Mouse (Mus musculus) kidney, embryonic 14.5 days (tissue): ENCODE data around the gene Sult5a1. TPM values are rescaled to one million over a fixed set of nuclear protein-coding genes. Genes with fewer than 3 reads are reported as not detected.

Experiments used
- ATAC-seq: fragments of 200-750 bp; cut with Nextera tagmentation; 2 replicates; pipeline ENCODE4 v1.8.0; 2017; ENCODE audit warnings: moderate number of reproducible peaks, mild to moderate bottlenecking, moderate TSS enrichment, moderate library complexity; ENCODE audit not compliant: low FRiP score, low TSS enrichment
- H3K27ac ChIP-seq: fragments of 300-500 bp; sonication (generic); 2 replicates; pipeline ENCODE4 v1.5.1; 2014; ENCODE audit warnings: low read depth, mild to moderate bottlenecking, low read length, moderate library complexity, mixed read lengths
- H3K27me3 ChIP-seq: fragments of 300-500 bp; sonication (generic); 2 replicates; pipeline ENCODE4 v1.6.1; 2014; ENCODE audit warnings: mild to moderate bottlenecking, low read length; ENCODE audit not compliant: control insufficient read depth, insufficient read depth
- H3K36me3 ChIP-seq: fragments of 300-500 bp; sonication (generic); 2 replicates; pipeline ENCODE4 v1.6.1; 2014; ENCODE audit warnings: low read length, mixed read lengths; ENCODE audit not compliant: control insufficient read depth, insufficient read depth
- H3K4me1 ChIP-seq: fragments of 300-500 bp; sonication (generic); 2 replicates; pipeline ENCODE4 v1.6.1; 2014; ENCODE audit warnings: low read length, mixed read lengths; ENCODE audit not compliant: control insufficient read depth, insufficient read depth
- H3K4me2 ChIP-seq: fragments of 300-500 bp; sonication (generic); replicated peaks from 2 replicates; pipeline ENCODE4 v1.6.1; 2014; ENCODE audit warnings: low read depth, mild to moderate bottlenecking, low read length
- H3K4me3 ChIP-seq: fragments of 300-500 bp; sonication (generic); 2 replicates; pipeline ENCODE4 v1.5.1; 2014; ENCODE audit warnings: mild to moderate bottlenecking, low read length
- H3K9ac ChIP-seq: fragments of 300-500 bp; sonication (generic); 2 replicates; pipeline ENCODE4 v1.6.1; 2014; ENCODE audit warnings: low read depth, mild to moderate bottlenecking, low read length, moderate library complexity
- H3K9me3 ChIP-seq: fragments of 300-500 bp; sonication (generic); 2 replicates; pipeline ENCODE4 v1.6.1; 2016; ENCODE audit warnings: low read length; ENCODE audit not compliant: control insufficient read depth
- WGBS: fragments of 180-500 bp; shearing (Covaris S2); extraction: QIAGEN DNeasy Blood & Tissue Kit; methylation state at CpG from one replicate; pipeline ENCODE4 v1.1.7; 2014; 5-methylcytosine and 5-hydroxymethylcytosine counted together
- polyA plus RNA-seq: library from polyadenylated mRNA; unstranded; fragments of >200 nt; fragmentation: Nextera tagmentation; extraction: Ambion mirVana; gene quantifications from 2 replicates; pipeline ENCODE4 v1.2.1, GENCODE M21; 2014

Sult5a1 gene
- polyA plus RNA-seq, 1 experiment from 2014 or later, result 8.3 TPM

- peaks cover 19% of the 10 kb centered on the region for H3K4me1 ChIP-seq
- H3K4me2 ChIP-seq, result no peak overlapping the region
- no peak overlapping the region for H3K4me3 ChIP-seq
- WGBS, result 79% methylated on average over 14 of the region's 14 CpGs
- no peaks in the 10 kb centered on the region for H3K9me3 ChIP-seq
- H3K9ac ChIP-seq, result no peak overlapping the region
- H3K27ac ChIP-seq, result peak overlapping the region; percentile 55; the same call in 1 of the 2 replicates
- no peaks in the 10 kb centered on the region for H3K36me3 ChIP-seq
- H3K27me3 ChIP-seq, result no peaks in the 10 kb centered on the region
- ATAC-seq, result no peak
Measured at GRCm38 (mm10) chr8:123141741-123142462, 16.2 kb downstream of the Sult5a1 start.

GRCm38 (mm10) chr8:123138741-123139140 lies 19.4 kb downstream of the Sult5a1 start:
- Histone ChIP-seq H3K4me1 (peaks cover 19% of the 10 kb centered on the region), H3K36me3 (no peaks in the 10 kb centered on the region), H3K9me3 (no peaks in the 10 kb centered on the region), H3K27ac (no peak overlapping the region), H3K27me3 (no peaks in the 10 kb centered on the region), H3K9ac (no peak overlapping the region), H3K4me2 (no peak overlapping the region), H3K4me3 (no peak overlapping the region)
- ATAC-seq, result no peak
- WGBS, result 42% methylated on average over 4 of the region's 4 CpGs

GRCm38 (mm10) chr8:123137645-123138077 lies 20.5 kb downstream of the Sult5a1 start:
- H3K4me3 ChIP-seq, result no peak overlapping the region
- H3K27me3 ChIP-seq, result no peaks in the 10 kb centered on the region
- peak overlapping the region; percentile 2; the same call in 1 of the 2 replicates for H3K9ac ChIP-seq
- peak; percentile 92 for ATAC-seq
- WGBS, result 5% methylated on average over 2 of the region's 2 CpGs
- peaks cover 19% of the 10 kb centered on the region for H3K4me1 ChIP-seq
- H3K9me3 ChIP-seq, result peaks cover 4% of the 10 kb centered on the region; the same call in 1 of the 2 replicates
- H3K27ac ChIP-seq, result peak overlapping the region; percentile 81
- H3K36me3 ChIP-seq, result no peaks in the 10 kb centered on the region
- no peak overlapping the region for H3K4me2 ChIP-seq

- peaks cover 4% of the 10 kb centered on the region; the same call in 1 of the 2 replicates for H3K9me3 ChIP-seq
- no peak overlapping the region for H3K9ac ChIP-seq
- no peak overlapping the region for H3K4me3 ChIP-seq
- no peak overlapping the region for H3K4me2 ChIP-seq
- no peaks in the 10 kb centered on the region for H3K36me3 ChIP-seq
- H3K27ac ChIP-seq, result no peak overlapping the region
- no peak for ATAC-seq
- peaks cover 15% of the 10 kb centered on the region for H3K4me1 ChIP-seq
- H3K27me3 ChIP-seq, result no peaks in the 10 kb centered on the region
- WGBS, result 84% methylated on average over 9 of the region's 9 CpGs
Measured at GRCm38 (mm10) chr8:123136287-123136686, 21.8 kb downstream of the Sult5a1 start.

- Histone ChIP-seq H3K4me3 (no peak overlapping the region), H3K36me3 (no peaks in the 10 kb centered on the region), H3K4me2 (no peak overlapping the region), H3K9me3 (peaks cover 4% of the 10 kb centered on the region; the same call in 1 of the 2 replicates), H3K9ac (no peak overlapping the region), H3K27me3 (no peaks in the 10 kb centered on the region), H3K4me1 (peaks cover 15% of the 10 kb centered on the region), H3K27ac (0 out of 2 replicates have a peak overlapping the region, but pooled peaks have one; percentile 24)
- no peak for ATAC-seq
- WGBS, result 58% methylated on average over 9 of the region's 9 CpGs
Measured at GRCm38 (mm10) chr8:123135806-123136205, 22.3 kb downstream of the Sult5a1 start.

GRCm38 (mm10) chr8:123135406-123135805 lies 22.7 kb downstream of the Sult5a1 start:
- 36% methylated on average over 7 of the region's 7 CpGs for WGBS
- H3K4me1 ChIP-seq, result peaks cover 15% of the 10 kb centered on the region
- H3K4me3 ChIP-seq, result no peak overlapping the region
- H3K27me3 ChIP-seq, result no peaks in the 10 kb centered on the region
- no peak overlapping the region for H3K4me2 ChIP-seq
- no peak overlapping the region for H3K9ac ChIP-seq
- no peaks in the 10 kb centered on the region for H3K36me3 ChIP-seq
- H3K27ac ChIP-seq, result 0 out of 2 replicates have a peak overlapping the region, but pooled peaks have one; percentile 24
- ATAC-seq, result no peak
- H3K9me3 ChIP-seq, result peaks cover 4% of the 10 kb centered on the region; the same call in 1 of the 2 replicates

- no peak for ATAC-seq
- Histone ChIP-seq H3K27me3 (no peaks in the 10 kb centered on the region), H3K27ac (no peak overlapping the region), H3K36me3 (no peaks in the 10 kb centered on the region), H3K9ac (no peak overlapping the region), H3K9me3 (peaks cover 4% of the 10 kb centered on the region; the same call in 1 of the 2 replicates), H3K4me1 (peaks cover 15% of the 10 kb centered on the region), H3K4me2 (no peak overlapping the region), H3K4me3 (no peak overlapping the region)
- 91% methylated on average over 11 of the region's 11 CpGs for WGBS
Measured at GRCm38 (mm10) chr8:123134149-123134713, 23.9 kb downstream of the Sult5a1 start.

- WGBS, result 93% methylated on average over 2 of the region's 2 CpGs
- Histone ChIP-seq H3K9ac (no peak overlapping the region), H3K36me3 (no peaks in the 10 kb centered on the region), H3K27me3 (no peaks in the 10 kb centered on the region), H3K4me2 (no peak overlapping the region), H3K9me3 (peaks cover 4% of the 10 kb centered on the region; the same call in 1 of the 2 replicates), H3K4me3 (no peak overlapping the region), H3K27ac (no peak overlapping the region), H3K4me1 (peaks cover 9% of the 10 kb centered on the region)
- no peak for ATAC-seq
Measured at GRCm38 (mm10) chr8:123132953-123133352, 25.2 kb downstream of the Sult5a1 start.

GRCm38 (mm10) chr8:123131041-123131440 lies 27.1 kb downstream of the Sult5a1 start:
- no peak overlapping the region for H3K4me3 ChIP-seq
- H3K27me3 ChIP-seq, result no peaks in the 10 kb centered on the region; the same call in 1 of the 2 replicates
- H3K9me3 ChIP-seq, result peaks cover 4% of the 10 kb centered on the region; the same call in 1 of the 2 replicates
- 50% methylated on average over 9 of the region's 9 CpGs for WGBS
- H3K4me2 ChIP-seq, result no peak overlapping the region
- no peak for ATAC-seq
- no peaks in the 10 kb centered on the region for H3K36me3 ChIP-seq
- H3K27ac ChIP-seq, result no peak overlapping the region
- H3K9ac ChIP-seq, result no peak overlapping the region
- H3K4me1 ChIP-seq, result no peaks in the 10 kb centered on the region
